Mouse (Mus musculus) left cerebral cortex, postnatal 36 days (tissue): ENCODE data around the gene Pramel3. TPM values are rescaled to one million over a fixed set of nuclear protein-coding genes. Genes with fewer than 3 reads are reported as not detected.
"Not testable (repeated sequence)": the region's sequence is repeated elsewhere in the genome, so short reads cannot be mapped to it uniquely, and the experiment has no call there.

Experiments used
- DNase-seq, 2 experiments: peaks; one replicate each; pipeline ENCODE4 v3.0.0; 2021 to 2022; ENCODE audit warnings: low spot score in 2 of 2, mixed read lengths in 1 of 2
- intact Hi-C: fragments of 180-260 bp; cut with DNase I; formaldehyde crosslinking; loops from one replicate; pipeline ENCODE4 v1.15.1; 2025
- total RNA-seq, 2 experiments: library from RNA; stranded (reverse); gene quantifications; 2 replicates each; pipeline ENCODE4 v1.2.3; 2021

Gene Pramel3
- total RNA-seq: not detected

- intact Hi-C loops, DNase-seq: not testable (repeated sequence)
Observed at GRCm38 (mm10) chrX:135302007-135302406, at the start of gene Pramel3. TSS of gene Pramel3 (plus strand) at chrX:135302307.

GRCm38 (mm10) chrX:135360685-135361084 lies 58.6 kb downstream of the Pramel3 start:
- intact Hi-C loops, DNase-seq: not testable (repeated sequence)

- DNase-seq, intact Hi-C loops: not testable (repeated sequence)
Observed at GRCm38 (mm10) chrX:135361943-135362342, 59.8 kb downstream of the Pramel3 start.

Other genes with a start within 250 kb of the Pramel3 start
- not detected for gene Gm15023, start 124.7 kb upstream of the Pramel3 start, total RNA-seq
- 100 to 1,000 TPM; 103 to 115 TPM for gene Tceal6, start 91.6 kb upstream of the Pramel3 start, total RNA-seq
- not detected for gene Gm5128, start 71.0 kb downstream of the Pramel3 start, total RNA-seq
- gene Gm7903, start 131.5 kb downstream of the Pramel3 start, total RNA-seq: not detected
- gene AV320801, start 192.3 kb downstream of the Pramel3 start, total RNA-seq: not detected